Mouse (Mus musculus) hindbrain, embryonic 11.5 days (tissue): ENCODE data around the gene Selenot. TPM values are rescaled to one million over a fixed set of nuclear protein-coding genes. Genes with fewer than 3 reads are reported as not detected.

ENCODE experiments used
- ATAC-seq: fragments of 200-750 bp; cut with Nextera tagmentation; 2 replicates; pipeline ENCODE4 v1.8.0; 2017; ENCODE audit warnings: mild to moderate bottlenecking, moderate TSS enrichment, moderate library complexity; ENCODE audit not compliant: low FRiP score
- DNase-seq: peaks from one replicate; pipeline ENCODE4 v3.0.0-alpha.2; 2015; ENCODE audit warnings: low spot score
- H3K27ac ChIP-seq: fragments of 300-500 bp; sonication (generic); 2 replicates; pipeline ENCODE4 v1.5.1; 2014; ENCODE audit warnings: mild to moderate bottlenecking, low read depth, low read length
- H3K27me3 ChIP-seq: fragments of 300-500 bp; sonication (generic); 2 replicates; pipeline ENCODE4 v1.6.1; 2014; ENCODE audit warnings: mild to moderate bottlenecking, low read length, moderate library complexity, mixed read lengths; ENCODE audit not compliant: control insufficient read depth, insufficient read depth
- H3K36me3 ChIP-seq: fragments of 300-500 bp; sonication (generic); 2 replicates; pipeline ENCODE4 v1.6.1; 2014; ENCODE audit warnings: mild to moderate bottlenecking, low read length, moderate library complexity, mixed read lengths; ENCODE audit not compliant: control insufficient read depth, insufficient read depth
- H3K4me1 ChIP-seq: fragments of 300-500 bp; sonication (generic); replicated peaks from 2 replicates; pipeline ENCODE4 v1.6.1; 2014; ENCODE audit warnings: low read length, mixed read lengths; ENCODE audit not compliant: control insufficient read depth, insufficient read depth
- H3K4me2 ChIP-seq: fragments of 300-500 bp; sonication (generic); replicated peaks from 2 replicates; pipeline ENCODE4 v1.6.1; 2014; ENCODE audit warnings: mild to moderate bottlenecking, low read depth, low read length
- H3K4me3 ChIP-seq: fragments of 300-500 bp; sonication (generic); 2 replicates; pipeline ENCODE4 v1.5.1; 2014; ENCODE audit warnings: low read depth, low read length
- H3K9ac ChIP-seq: fragments of 300-500 bp; sonication (generic); 2 replicates; pipeline ENCODE4 v1.6.1; 2014; ENCODE audit warnings: low read depth, low read length
- H3K9me3 ChIP-seq: fragments of 300-500 bp; sonication (generic); 2 replicates; pipeline ENCODE4 v1.6.1; 2016; ENCODE audit warnings: low read length; ENCODE audit not compliant: control insufficient read depth
- WGBS: fragments of 180-500 bp; shearing (Covaris S2); extraction: QIAGEN DNeasy Blood & Tissue Kit; methylation state at CpG from one replicate; pipeline ENCODE4 v1.1.7; 2014; 5-methylcytosine and 5-hydroxymethylcytosine counted together
- polyA plus RNA-seq: library from polyadenylated mRNA; unstranded; fragments of >200 nt; fragmentation: Nextera tagmentation; extraction: Ambion mirVana; gene quantifications from 2 replicates; pipeline ENCODE4 v1.2.1, GENCODE M21; 2014

The Selenot gene
- polyA plus RNA-seq, 1 experiment from 2014 or later = 32.5 TPM

DNA sequence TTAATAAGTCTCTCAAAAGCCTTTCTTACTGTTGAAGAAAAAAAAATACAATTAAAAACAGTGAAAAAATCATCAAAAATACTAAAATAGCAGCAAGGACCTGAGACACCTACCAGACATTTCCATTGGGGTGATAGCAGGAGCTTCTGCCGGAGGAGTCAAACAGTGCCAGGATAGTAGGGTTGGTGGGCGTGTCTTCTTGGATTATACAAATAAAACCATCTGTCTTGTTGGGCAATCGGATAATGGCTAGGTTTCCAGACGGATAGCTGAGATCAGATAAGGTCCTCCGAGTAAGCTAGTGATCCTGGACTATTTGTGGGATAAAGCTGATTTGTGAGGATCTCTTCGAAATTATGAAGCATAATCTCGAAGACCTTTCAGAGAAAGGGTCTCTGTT lies 44.6 kb downstream of the Selenot start:
- H3K9me3 ChIP-seq = no peaks in the 10 kb centered on the region
- 83% methylated on average over 7 of the region's 7 CpGs for WGBS
- H3K9ac ChIP-seq = no peak overlapping the region
- DNase-seq (no peak), ATAC-seq (no peak)
- no peak overlapping the region for H3K4me2 ChIP-seq
- no peaks in the 10 kb centered on the region for H3K4me1 ChIP-seq
- no peaks in the 10 kb centered on the region for H3K36me3 ChIP-seq
- H3K27ac ChIP-seq = no peak overlapping the region
- no peak overlapping the region for H3K4me3 ChIP-seq
- H3K27me3 ChIP-seq = no peaks in the 10 kb centered on the region

DNA sequence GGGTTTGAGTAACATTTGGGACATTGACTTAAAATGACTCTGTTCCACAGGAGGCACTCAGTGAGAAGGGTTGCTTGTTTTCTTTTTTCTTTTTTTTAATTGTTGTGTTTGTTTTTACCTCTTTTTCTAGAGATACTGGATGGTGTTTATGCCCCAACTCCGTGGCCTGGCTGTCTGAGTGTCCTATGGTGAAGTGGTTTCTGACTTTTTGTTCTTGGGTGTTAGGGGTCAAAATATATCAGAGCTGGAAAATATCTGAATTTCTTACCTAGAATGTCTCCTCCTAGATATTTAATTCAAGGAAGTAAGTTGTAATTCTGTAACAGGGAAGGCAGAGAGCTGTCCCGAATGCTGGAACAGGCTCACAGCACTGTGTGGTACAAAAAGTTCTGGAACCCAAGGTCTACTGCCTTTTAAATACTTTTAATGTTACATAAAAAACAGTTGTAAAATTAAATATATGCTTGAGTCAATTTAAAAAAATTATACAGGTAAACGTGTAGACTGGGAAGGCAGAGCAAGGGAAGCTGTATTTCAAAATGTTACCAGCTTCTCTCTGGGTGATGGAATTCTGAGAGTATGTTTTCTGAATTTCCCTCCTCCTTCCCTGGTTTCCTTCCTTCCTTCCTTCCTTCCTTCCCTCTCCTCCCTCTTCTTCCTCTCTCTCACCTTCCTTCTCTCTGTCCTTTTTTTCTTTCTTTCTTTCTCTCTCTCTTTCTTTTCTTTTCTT lies 46.4 kb downstream of the Selenot start:
- WGBS = 69% methylated on average over 3 of the region's 3 CpGs
- no peak overlapping the region for H3K4me2 ChIP-seq
- no peaks in the 10 kb centered on the region for H3K9me3 ChIP-seq
- H3K4me3 ChIP-seq = no peak overlapping the region
- H3K27me3 ChIP-seq = no peaks in the 10 kb centered on the region
- DNase-seq (no peak), ATAC-seq (no peak)
- no peak overlapping the region for H3K27ac ChIP-seq
- H3K4me1 ChIP-seq = no peaks in the 10 kb centered on the region
- no peak overlapping the region for H3K9ac ChIP-seq
- H3K36me3 ChIP-seq = no peaks in the 10 kb centered on the region

- H3K4me1 ChIP-seq = no peaks in the 10 kb centered on the region
- H3K36me3 ChIP-seq = no peaks in the 10 kb centered on the region
- no peaks in the 10 kb centered on the region for H3K9me3 ChIP-seq
- no peak overlapping the region for H3K4me2 ChIP-seq
- ATAC-seq (no peak), DNase-seq (no peak)
- 91% methylated on average over 4 of the region's 4 CpGs for whole genome bisulfite sequencing
- H3K9ac ChIP-seq = no peak overlapping the region
- no peaks in the 10 kb centered on the region for H3K27me3 ChIP-seq
- H3K4me3 ChIP-seq = no peak overlapping the region
- no peak overlapping the region for H3K27ac ChIP-seq
These were observed 48.5 kb downstream of the Selenot start for GRCm38 (mm10) chr3:58624981-58625380.

DNA sequence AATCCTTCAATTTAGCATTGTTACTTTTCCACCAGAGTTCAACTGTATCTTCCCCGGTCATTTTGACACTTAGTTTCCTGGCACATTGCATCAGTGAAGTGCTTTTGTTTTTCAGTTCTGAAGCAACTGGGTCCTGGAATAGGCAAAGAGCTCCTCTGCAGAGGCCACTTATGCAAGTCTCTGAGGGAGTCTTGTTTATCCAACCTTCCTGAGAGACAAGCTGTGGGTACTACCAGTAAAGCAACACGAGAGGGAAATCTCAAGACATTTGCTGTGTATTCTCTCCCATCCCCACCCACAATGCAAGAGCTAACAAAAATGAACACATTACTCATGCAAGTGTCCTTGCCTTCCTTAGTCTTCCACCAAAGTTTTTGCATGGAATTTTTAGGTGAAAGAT lies 55.3 kb downstream of the Selenot start:
- ATAC-seq = no peak
- no peaks in the 10 kb centered on the region for H3K9me3 ChIP-seq
- 77% methylated on average over 2 of the region's 2 CpGs for WGBS
- DNase-seq = no peak
- H3K4me3 ChIP-seq = no peak overlapping the region
- no peaks in the 10 kb centered on the region for H3K4me1 ChIP-seq
- H3K27me3 ChIP-seq = no peaks in the 10 kb centered on the region
- no peak overlapping the region for H3K4me2 ChIP-seq
- H3K27ac ChIP-seq = no peak overlapping the region
- no peaks in the 10 kb centered on the region for H3K36me3 ChIP-seq
- no peak overlapping the region for H3K9ac ChIP-seq

DNA sequence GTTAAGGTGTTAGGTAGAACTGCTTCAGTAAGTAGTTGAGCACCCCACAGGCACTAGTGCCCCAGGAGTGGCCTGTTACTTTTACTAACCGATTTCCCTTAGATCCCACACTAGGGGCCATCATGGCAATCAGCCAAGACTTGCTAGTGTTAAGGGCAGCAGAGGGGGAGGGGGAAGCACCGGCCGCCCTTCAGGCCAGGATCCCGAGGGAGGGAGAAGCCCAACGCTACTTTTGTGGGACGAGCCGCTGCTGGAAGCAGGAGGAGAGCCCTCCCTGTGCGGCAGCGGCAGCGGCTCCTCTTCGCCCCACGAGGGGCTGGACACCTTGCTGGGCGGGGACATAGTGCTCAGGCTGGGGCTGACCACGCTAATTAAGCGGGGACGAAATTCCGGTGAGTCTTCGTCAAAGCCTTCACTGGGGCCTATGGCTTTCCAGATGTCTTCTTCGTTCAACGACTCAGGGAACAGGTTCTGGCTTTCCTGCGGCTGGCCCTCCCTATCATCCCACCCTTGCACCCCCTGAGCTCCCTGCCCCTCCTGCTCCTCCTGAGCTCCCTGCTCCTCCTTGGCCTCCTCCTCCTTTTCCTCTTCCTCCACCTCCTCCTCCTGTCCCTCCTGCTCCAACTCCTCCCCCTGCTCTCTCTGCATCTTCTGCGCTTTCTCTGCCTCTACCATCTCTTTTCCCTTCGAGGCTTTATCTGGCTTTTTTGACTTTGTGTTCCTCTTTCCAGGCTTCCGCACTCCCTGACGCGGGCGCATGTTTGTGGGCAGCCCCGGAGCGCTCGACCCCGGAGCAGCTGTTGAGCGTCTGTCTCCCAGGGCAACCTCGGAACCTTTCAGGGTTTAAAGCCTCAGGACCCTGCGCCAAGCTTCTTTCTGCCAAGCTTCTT lies 60.2 kb downstream of the Selenot start, which contains the start of gene Erich6:
Gene Erich6 (minus strand): TSS at position 802 of the 890 bp plus-strand sequence.
- Histone ChIP-seq H3K9ac (peak within 1 kb of the TSS; percentile 42), H3K9me3 (no peaks in the 10 kb centered on the region), H3K4me2 (peak within 1 kb of the TSS; percentile 83), H3K36me3 (no peaks in the 10 kb centered on the region), H3K4me3 (peak within 1 kb of the TSS; percentile 40), H3K4me1 (no peaks in the 10 kb centered on the region), H3K27ac (no peak within 1 kb of the TSS; the same call in 1 of the 2 replicates), H3K27me3 (no peaks in the 10 kb centered on the region)
- DNase-seq (peak; percentile 75), ATAC-seq (peak; percentile 88)
- WGBS = under 1% methylated on average over 34 of the region's 34 CpGs

Other genes starting within 250 kb of the Selenot start
- gene Tsc22d2, start 161.9 kb upstream of the Selenot start, polyA plus RNA-seq = 11.6 and 14.8 TPM in 2 replicates
- 65.1 and 68.5 TPM in 2 replicates for gene Eif2a, start 50.8 kb upstream of the Selenot start, polyA plus RNA-seq
- 149 and 153 TPM in 2 replicates for gene Serp1, start 50.7 kb upstream of the Selenot start, polyA plus RNA-seq
- 0.08 and 0.12 TPM in 2 replicates for gene Erich6, start 60.6 kb downstream of the Selenot start, polyA plus RNA-seq
- 4.9 and 6.8 TPM in 2 replicates for gene Siah2, start 115.8 kb downstream of the Selenot start, polyA plus RNA-seq
- not detected in 2 replicates for gene Mindy4b-ps, start 245.7 kb downstream of the Selenot start, polyA plus RNA-seq